Mouse (Mus musculus) liver, embryonic 14.5 days (tissue): ENCODE measurements around the gene Gm49380.

Experiments used
- CTCF ChIP-seq: IDR thresholded peaks from 2 replicates; pipeline ENCODE4 v1.5.1; 2016; ENCODE audit warnings: antibody characterized with exemption, low read depth, control low read depth
- EP300 ChIP-seq: IDR thresholded peaks from 2 replicates; pipeline ENCODE4 v1.6.1; 2016; ENCODE audit warnings: antibody characterized with exemption, low read depth

DNA sequence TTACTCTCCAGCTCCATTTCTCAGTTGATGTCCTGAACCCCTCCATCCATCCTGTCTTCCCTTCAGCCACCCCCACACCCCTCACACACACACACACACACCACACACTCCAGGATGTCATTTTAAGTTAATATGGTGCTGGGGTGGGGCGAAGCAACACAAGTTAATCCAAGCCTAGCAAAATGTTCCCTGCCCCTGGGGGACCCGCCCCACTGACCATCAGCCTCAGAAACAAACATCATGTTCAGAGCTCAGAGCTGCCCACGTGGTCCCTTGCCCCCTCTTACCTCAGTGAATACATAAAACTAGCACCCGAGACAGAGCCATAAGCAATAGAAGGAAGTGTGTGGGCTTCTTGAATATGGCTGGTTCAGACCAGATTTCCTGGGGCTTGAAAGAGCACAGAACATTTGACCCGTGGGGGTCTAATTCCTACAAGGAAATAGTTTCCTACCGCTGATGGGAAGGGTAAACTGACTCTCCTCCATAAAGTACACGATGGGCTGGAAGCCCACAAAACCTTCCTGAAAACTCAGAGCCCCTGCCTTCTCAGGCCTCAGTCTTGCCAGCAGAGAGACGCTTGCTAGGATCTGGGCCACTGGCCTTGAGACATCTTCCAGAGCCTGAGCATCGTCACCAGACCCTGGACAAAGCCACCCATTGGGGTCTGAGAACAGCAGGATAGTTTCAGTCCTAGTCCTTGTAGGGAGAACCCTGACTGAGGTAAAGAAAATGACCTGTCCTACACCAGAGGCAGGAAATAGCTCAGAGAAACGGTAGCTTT is 33.1 kb downstream of the Gm49380 start:
- TF ChIP-seq CTCF, result no peak
- TF ChIP-seq EP300, result no peak
